Mouse (Mus musculus) granulocyte monocyte progenitor cell, adult 5-6 weeks (primary cell): ENCODE measurements around the gene Rac3. TPM values are rescaled to one million over a fixed set of nuclear protein-coding genes. Genes with fewer than 3 reads are reported as not detected.

Experiments used
- ATAC-seq: replicated peaks from 2 replicates; pipeline ENCODE4 v1.8.0; 2016; ENCODE audit warnings: mild to moderate bottlenecking, moderate TSS enrichment, inconsistent platforms; ENCODE audit not compliant: poor library complexity, severe bottlenecking
- total RNA-seq, 2 experiments: library from RNA; stranded (forward) in 1 of 2; stranded (reverse) in 1 of 2; fragments of 200-712, 200-1000 nt in 1 of 2; fragments of >200 nt in 1 of 2; fragmentation: Nextera tagmentation in 1 of 2; gene quantifications; 2 replicates each; pipeline ENCODE4 v1.2.3; 2014 to 2017

Rac3 gene
- total RNA-seq, 2 experiments from 2014 or later: 1.1 to 2.1 TPM

- no peak for ATAC-seq
Observed at GRCm38 (mm10) chr11:120768206-120768605, 46.9 kb downstream of the Rac3 start.

- no peak for ATAC-seq
Observed at GRCm38 (mm10) chr11:120772749-120773148, 51.5 kb downstream of the Rac3 start.

Other genes with a start within 250 kb of the Rac3 start
- gene Mrpl12, start 236.9 kb upstream of the Rac3 start, total RNA-seq (2014; fragmentation: Nextera tagmentation): 113 and 121 TPM in 2 replicates
- 131 and 159 TPM in 2 replicates for gene Mrpl12, start 236.9 kb upstream of the Rac3 start, total RNA-seq (2017)
- 20.6 and 21.3 TPM in 2 replicates for gene Slc25a10, start 229.6 kb upstream of the Rac3 start, total RNA-seq (2014; fragmentation: Nextera tagmentation)
- 20.5 and 26.2 TPM in 2 replicates for gene Slc25a10, start 229.6 kb upstream of the Rac3 start, total RNA-seq (2017)
- gene Gcgr, start 190.8 kb upstream of the Rac3 start, total RNA-seq (2014; fragmentation: Nextera tagmentation): not detected in 2 replicates
- not detected in 2 replicates for gene Gcgr, start 190.8 kb upstream of the Rac3 start, total RNA-seq (2017)
- 64.7 and 75.8 TPM in 2 replicates for gene Mcrip1, start 171.7 kb upstream of the Rac3 start, total RNA-seq (2014; fragmentation: Nextera tagmentation)
- gene Mcrip1, start 171.7 kb upstream of the Rac3 start, total RNA-seq (2017): 23.1 and 23.4 TPM in 2 replicates
- not detected in 2 replicates for gene Ppp1r27, start 170.3 kb upstream of the Rac3 start, total RNA-seq (2014; fragmentation: Nextera tagmentation)
- not detected in 2 replicates for gene Ppp1r27, start 170.3 kb upstream of the Rac3 start, total RNA-seq (2017)
- gene P4hb, start 148.2 kb upstream of the Rac3 start, total RNA-seq (2014; fragmentation: Nextera tagmentation): 864 and 921 TPM in 2 replicates
- 1,372 and 1,702 TPM in 2 replicates for gene P4hb, start 148.2 kb upstream of the Rac3 start, total RNA-seq (2017)
- 514 and 552 TPM in 2 replicates for gene Arhgdia, start 139.8 kb upstream of the Rac3 start, total RNA-seq (2014; fragmentation: Nextera tagmentation)
- gene Arhgdia, start 139.8 kb upstream of the Rac3 start, total RNA-seq (2017): 163 and 168 TPM in 2 replicates
- gene Alyref, start 123.1 kb upstream of the Rac3 start, total RNA-seq (2014; fragmentation: Nextera tagmentation): 161 and 171 TPM in 2 replicates
- gene Alyref, start 123.1 kb upstream of the Rac3 start, total RNA-seq (2017): 315 and 430 TPM in 2 replicates
- 80.9 and 96.2 TPM in 2 replicates for gene Anapc11, start 123.0 kb upstream of the Rac3 start, total RNA-seq (2014; fragmentation: Nextera tagmentation)
- 26.9 and 27.0 TPM in 2 replicates for gene Anapc11, start 123.0 kb upstream of the Rac3 start, total RNA-seq (2017)
- not detected in 2 replicates for gene Npb, start 113.0 kb upstream of the Rac3 start, total RNA-seq (2014; fragmentation: Nextera tagmentation)
- gene Npb, start 113.0 kb upstream of the Rac3 start, total RNA-seq (2017): not detected in 2 replicates
- 48.1 and 70.3 TPM in 2 replicates for gene Pcyt2, start 103.5 kb upstream of the Rac3 start, total RNA-seq (2014; fragmentation: Nextera tagmentation)
- 21.9 and 35.5 TPM in 2 replicates for gene Pcyt2, start 103.5 kb upstream of the Rac3 start, total RNA-seq (2017)
- 66.1 and 81.1 TPM in 2 replicates for gene Sirt7, start 96.2 kb upstream of the Rac3 start, total RNA-seq (2014; fragmentation: Nextera tagmentation)
- 57.4 and 75.0 TPM in 2 replicates for gene Sirt7, start 96.2 kb upstream of the Rac3 start, total RNA-seq (2017)
- gene Mafg, start 87.9 kb upstream of the Rac3 start, total RNA-seq (2014; fragmentation: Nextera tagmentation): 28.7 and 37.0 TPM in 2 replicates
- gene Mafg, start 87.9 kb upstream of the Rac3 start, total RNA-seq (2017): 30.2 and 36.6 TPM in 2 replicates
- gene Pycr1, start 77.7 kb upstream of the Rac3 start, total RNA-seq (2014; fragmentation: Nextera tagmentation): 14.6 and 15.9 TPM in 2 replicates
- gene Pycr1, start 77.7 kb upstream of the Rac3 start, total RNA-seq (2017): 4.6 and 8.9 TPM in 2 replicates
- gene Myadml2, start 73.3 kb upstream of the Rac3 start, total RNA-seq (2014; fragmentation: Nextera tagmentation): not detected in 2 replicates
- gene Myadml2, start 73.3 kb upstream of the Rac3 start, total RNA-seq (2017): 0.69 and 1.9 TPM in 2 replicates
- not detected in 2 replicates for gene Notum, start 60.3 kb upstream of the Rac3 start, total RNA-seq (2014; fragmentation: Nextera tagmentation)
- gene Notum, start 60.3 kb upstream of the Rac3 start, total RNA-seq (2017): not detected in 2 replicates
- gene Aspscr1, start 48.5 kb upstream of the Rac3 start, total RNA-seq (2014; fragmentation: Nextera tagmentation): 44.6 and 84.7 TPM in 2 replicates
- 29.0 and 33.5 TPM in 2 replicates for gene Aspscr1, start 48.5 kb upstream of the Rac3 start, total RNA-seq (2017)
- gene Cenpx, start 7.7 kb upstream of the Rac3 start, total RNA-seq (2014; fragmentation: Nextera tagmentation): 99.2 and 129 TPM in 2 replicates
- gene Cenpx, start 7.7 kb upstream of the Rac3 start, total RNA-seq (2017): 110 and 151 TPM in 2 replicates
- 16.7 and 35.0 TPM in 2 replicates for gene Lrrc45, start 7.5 kb upstream of the Rac3 start, total RNA-seq (2014; fragmentation: Nextera tagmentation)
- 30.6 and 46.2 TPM in 2 replicates for gene Lrrc45, start 7.5 kb upstream of the Rac3 start, total RNA-seq (2017)
- 15.9 and 24.1 TPM in 2 replicates for gene Dcxr, start 5.8 kb downstream of the Rac3 start, total RNA-seq (2014; fragmentation: Nextera tagmentation)
- gene Dcxr, start 5.8 kb downstream of the Rac3 start, total RNA-seq (2017): 14.5 and 18.6 TPM in 2 replicates
- gene Cbr2, start 10.6 kb downstream of the Rac3 start, total RNA-seq (2014; fragmentation: Nextera tagmentation): not detected in 2 replicates
- not detected in 2 replicates for gene Cbr2, start 10.6 kb downstream of the Rac3 start, total RNA-seq (2017)
- gene Hmga1b, start 41.3 kb downstream of the Rac3 start, total RNA-seq (2014; fragmentation: Nextera tagmentation): 12.8 and 179 TPM in 2 replicates
- 16.3 and 157 TPM in 2 replicates for gene Hmga1b, start 41.3 kb downstream of the Rac3 start, total RNA-seq (2017)
- 23.8 TPM in 2 replicates for gene Rfng, start 62.7 kb downstream of the Rac3 start, total RNA-seq (2014; fragmentation: Nextera tagmentation)
- 3.1 and 4.7 TPM in 2 replicates for gene Rfng, start 62.7 kb downstream of the Rac3 start, total RNA-seq (2017)
- 82.5 and 83.6 TPM in 2 replicates for gene Gps1, start 62.8 kb downstream of the Rac3 start, total RNA-seq (2014; fragmentation: Nextera tagmentation)
- gene Gps1, start 62.8 kb downstream of the Rac3 start, total RNA-seq (2017): 91.8 and 116 TPM in 2 replicates
- 48.2 and 60.7 TPM in 2 replicates for gene Dus1l, start 74.9 kb downstream of the Rac3 start, total RNA-seq (2014; fragmentation: Nextera tagmentation)
- gene Dus1l, start 74.9 kb downstream of the Rac3 start, total RNA-seq (2017): 63.0 and 74.8 TPM in 2 replicates
- gene Fasn, start 103.1 kb downstream of the Rac3 start, total RNA-seq (2014; fragmentation: Nextera tagmentation): 79.3 and 146 TPM in 2 replicates
- gene Fasn, start 103.1 kb downstream of the Rac3 start, total RNA-seq (2017): 45.2 and 59.7 TPM in 2 replicates
- 4.6 and 5.2 TPM in 2 replicates for gene Ccdc57, start 211.4 kb downstream of the Rac3 start, total RNA-seq (2014; fragmentation: Nextera tagmentation)
- 5.6 and 6.9 TPM in 2 replicates for gene Ccdc57, start 211.4 kb downstream of the Rac3 start, total RNA-seq (2017)
- 5.0 and 11.3 TPM in 2 replicates for gene Slc16a3, start 227.0 kb downstream of the Rac3 start, total RNA-seq (2014; fragmentation: Nextera tagmentation)
- 4.1 and 4.7 TPM in 2 replicates for gene Slc16a3, start 227.0 kb downstream of the Rac3 start, total RNA-seq (2017)